Mouse (Mus musculus) lung, embryonic 14.5 days (tissue): ENCODE results near the gene Ss18l2. TPM values are rescaled to one million over a fixed set of nuclear protein-coding genes. Genes with fewer than 3 reads are reported as not detected.

Experiments used
- ATAC-seq: fragments of 200-750 bp; cut with Nextera tagmentation; 2 replicates; pipeline ENCODE4 v1.8.0; 2017; ENCODE audit warnings: mild to moderate bottlenecking, moderate TSS enrichment, moderate library complexity; ENCODE audit not compliant: insufficient read depth
- DNase-seq: peaks from one replicate; pipeline ENCODE4 v3.0.0-alpha.2; 2015
- H3K27ac ChIP-seq: fragments of 300-500 bp; sonication (generic); 2 replicates; pipeline ENCODE4 v1.5.1; 2014; ENCODE audit warnings: low read depth, mild to moderate bottlenecking, moderate library complexity
- H3K27me3 ChIP-seq: fragments of 300-500 bp; sonication (generic); 2 replicates; pipeline ENCODE4 v1.6.1; 2014; ENCODE audit warnings: low read length, control low read depth; ENCODE audit not compliant: insufficient read depth
- H3K36me3 ChIP-seq: fragments of 300-500 bp; sonication (generic); 2 replicates; pipeline ENCODE4 v1.6.1; 2014; ENCODE audit warnings: control low read depth; ENCODE audit not compliant: insufficient read depth
- H3K4me1 ChIP-seq: fragments of 300-500 bp; sonication (generic); 2 replicates; pipeline ENCODE4 v1.6.1; 2014; ENCODE audit warnings: antibody characterized with exemption, control low read depth; ENCODE audit not compliant: insufficient read depth
- H3K4me2 ChIP-seq: fragments of 300-500 bp; sonication (generic); 2 replicates; pipeline ENCODE4 v1.6.1; 2014; ENCODE audit warnings: mild to moderate bottlenecking
- H3K4me3 ChIP-seq: fragments of 300-500 bp; sonication (generic); 2 replicates; pipeline ENCODE4 v1.5.1; 2014; ENCODE audit warnings: low read depth, low read length
- H3K9ac ChIP-seq: fragments of 300-500 bp; sonication (generic); 2 replicates; pipeline ENCODE4 v1.6.1; 2014
- H3K9me3 ChIP-seq: fragments of 300-500 bp; sonication (generic); 2 replicates; pipeline ENCODE4 v1.6.1; 2016; ENCODE audit warnings: low read depth, low read length, control low read depth
- CTCF ChIP-seq: IDR thresholded peaks from 2 replicates; pipeline ENCODE4 v1.5.1; 2016; ENCODE audit warnings: antibody characterized with exemption, low read depth
- WGBS: fragments of 180-500 bp; shearing (Covaris S2); extraction: QIAGEN DNeasy Blood & Tissue Kit; methylation state at CpG from one replicate; pipeline ENCODE4 v1.1.7; 2014; 5-methylcytosine and 5-hydroxymethylcytosine counted together
- polyA plus RNA-seq: library from polyadenylated mRNA; unstranded; fragments of >200 nt; fragmentation: Nextera tagmentation; extraction: Ambion mirVana; gene quantifications from 2 replicates; pipeline ENCODE4 v1.2.1, GENCODE M21; 2014

Gene Ss18l2
- polyA plus RNA-seq, 1 experiment from 2014 or later: 109 TPM

DNA sequence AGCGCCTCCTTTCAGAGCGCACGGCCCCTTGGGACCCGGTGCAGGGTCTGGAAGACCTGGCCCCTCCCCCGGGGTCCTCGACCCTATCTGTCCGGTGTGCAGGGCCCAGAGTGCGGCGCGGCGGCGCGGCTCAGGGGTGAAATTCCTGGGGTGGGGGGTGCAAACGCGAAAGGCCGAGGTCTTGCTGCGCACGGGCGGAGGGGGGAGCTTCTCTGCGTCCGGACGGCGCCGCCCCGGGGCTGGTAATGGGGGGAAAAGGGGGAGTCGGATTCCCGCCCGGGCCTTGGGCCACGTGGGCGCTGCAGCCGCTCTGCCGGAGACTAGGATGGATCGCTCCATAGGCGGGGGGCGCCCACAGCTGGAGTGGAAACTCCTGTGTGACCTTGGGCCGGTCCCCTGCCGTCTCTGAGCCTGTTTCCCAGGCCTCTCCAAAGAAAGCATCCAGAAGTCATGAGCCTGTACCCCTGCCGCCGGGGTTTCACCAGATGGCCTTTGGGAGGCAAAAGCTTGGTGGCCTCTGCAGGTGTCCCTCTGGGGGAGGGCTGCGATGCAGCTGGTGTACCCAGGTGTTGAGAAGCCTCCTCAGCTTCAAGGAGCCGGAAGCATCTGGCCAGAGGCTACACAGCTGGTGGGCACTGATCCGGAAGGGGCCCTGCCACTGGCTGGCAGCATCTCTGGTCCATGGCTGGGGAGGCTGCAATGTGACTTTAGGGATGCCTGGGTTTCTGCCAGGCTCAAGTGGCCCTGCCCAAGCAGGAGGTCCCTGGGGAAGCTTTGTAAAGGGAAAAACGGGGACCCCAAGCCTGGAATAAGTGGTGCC, 50.4 kb downstream of the Ss18l2 start:
- Histone ChIP-seq H3K27ac (peak overlapping the region; percentile 96), H3K4me1 (0 out of 2 replicates have a peak, but pooled peaks cover 8% of the 10 kb centered on the region), H3K9me3 (no peaks in the 10 kb centered on the region), H3K27me3 (no peaks in the 10 kb centered on the region), H3K9ac (peak overlapping the region; percentile 95), H3K4me3 (peak overlapping the region; percentile 83), H3K4me2 (peak overlapping the region; percentile 94), H3K36me3 (peaks cover 45% of the 10 kb centered on the region)
- TF ChIP-seq CTCF: no peak
- ATAC-seq: peak; percentile 64
- peak; percentile 85 for DNase-seq
- 2% methylated on average over 43 of the region's 43 CpGs for WGBS

DNA sequence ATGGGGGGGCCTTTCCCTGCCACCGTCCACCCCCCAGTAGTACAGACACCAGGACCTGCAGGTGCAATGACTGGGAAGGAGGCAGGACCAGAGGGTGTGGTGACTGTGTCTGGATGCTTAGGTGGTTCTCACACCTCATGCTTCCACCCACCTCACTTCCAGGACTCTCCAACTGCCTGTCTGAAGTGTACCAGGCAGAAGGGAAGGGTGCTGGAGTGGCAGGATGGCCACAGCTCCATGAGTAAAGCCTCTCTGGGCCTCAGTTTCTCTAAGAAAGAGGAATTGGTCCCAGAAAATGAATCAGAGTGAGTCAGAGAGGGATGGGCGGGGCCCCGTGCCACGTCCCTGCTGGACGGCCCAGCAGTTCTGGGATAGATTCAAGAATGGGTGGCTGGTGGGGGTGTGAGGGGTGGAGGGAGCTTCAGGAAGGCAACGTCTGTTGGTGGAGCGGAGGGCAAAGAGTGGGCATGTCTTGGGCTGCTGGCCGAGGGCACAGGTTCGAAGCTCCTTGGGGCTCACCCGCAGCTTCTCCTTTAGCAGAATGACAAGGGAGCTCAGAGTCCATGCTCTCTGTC, 51.0 kb downstream of the Ss18l2 start:
- TF ChIP-seq CTCF: no peak
- Histone ChIP-seq H3K36me3 (peaks cover 45% of the 10 kb centered on the region), H3K4me3 (peak overlapping the region; percentile 83), H3K27me3 (no peaks in the 10 kb centered on the region), H3K4me1 (0 out of 2 replicates have a peak, but pooled peaks cover 8% of the 10 kb centered on the region), H3K27ac (peak overlapping the region; percentile 96; the same call in 1 of the 2 replicates), H3K9me3 (no peaks in the 10 kb centered on the region), H3K4me2 (peak overlapping the region; percentile 94), H3K9ac (peak overlapping the region; percentile 95)
- WGBS: 57% methylated on average over 10 of the region's 10 CpGs
- no peak for ATAC-seq
- DNase-seq: no peak

DNA sequence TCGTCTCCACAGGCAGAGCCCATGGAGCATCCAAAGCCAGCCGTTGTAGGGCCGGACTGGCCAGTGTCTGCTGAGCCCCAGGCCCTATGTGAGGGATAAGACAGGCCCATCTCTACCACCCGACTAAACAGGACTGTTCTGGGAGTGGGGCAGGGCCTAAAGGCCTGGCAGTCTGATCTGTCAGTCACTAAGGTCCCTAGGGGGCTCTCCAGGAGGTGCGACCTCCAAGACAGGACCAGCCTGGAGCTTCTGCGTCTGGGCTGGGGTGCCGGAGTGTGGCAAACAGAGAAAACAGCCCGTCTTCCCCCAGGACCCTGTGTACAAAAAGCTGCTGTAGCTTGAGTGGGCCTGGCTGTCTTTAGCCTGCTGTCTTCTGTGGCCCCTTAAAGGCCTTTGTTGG, 51.7 kb downstream of the Ss18l2 start:
- Histone ChIP-seq H3K27ac (no peak overlapping the region), H3K4me1 (0 out of 2 replicates have a peak, but pooled peaks cover 8% of the 10 kb centered on the region), H3K9ac (no peak overlapping the region), H3K9me3 (no peaks in the 10 kb centered on the region), H3K36me3 (peaks cover 46% of the 10 kb centered on the region), H3K27me3 (no peaks in the 10 kb centered on the region), H3K4me2 (0 out of 2 replicates have a peak overlapping the region, but pooled peaks have one; percentile 1), H3K4me3 (no peak overlapping the region)
- no peak for TF ChIP-seq CTCF
- ATAC-seq: no peak
- WGBS: 62% methylated on average over 8 of the region's 8 CpGs
- no peak for DNase-seq

DNA sequence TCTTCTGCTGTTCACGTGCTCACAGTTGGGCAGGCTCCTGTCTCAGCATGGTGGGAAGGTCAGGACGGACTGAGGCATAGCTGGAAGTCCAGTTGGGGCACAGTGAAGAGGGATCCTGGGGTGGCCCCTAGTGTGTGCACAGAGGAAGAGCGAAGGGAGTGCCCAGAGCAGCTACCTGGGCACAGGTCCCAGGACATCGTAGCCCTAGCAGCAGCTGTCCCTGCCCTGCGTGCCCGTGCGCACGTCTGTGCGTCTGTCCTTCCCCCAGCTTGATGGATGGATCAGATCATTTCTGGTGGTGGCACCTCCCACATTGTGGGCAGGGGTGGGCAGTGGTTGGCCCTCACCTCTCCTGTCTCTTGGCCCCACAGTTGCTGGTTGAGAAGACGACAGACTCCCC, 52.1 kb downstream of the Ss18l2 start:
- H3K36me3 ChIP-seq: peaks cover 47% of the 10 kb centered on the region
- 84% methylated on average over 10 of the region's 10 CpGs for WGBS
- 0 out of 2 replicates have a peak, but pooled peaks cover 8% of the 10 kb centered on the region for H3K4me1 ChIP-seq
- TF ChIP-seq CTCF: no peak
- DNase-seq (no peak), ATAC-seq (no peak)
- no peak overlapping the region for H3K27ac ChIP-seq
- no peaks in the 10 kb centered on the region for H3K9me3 ChIP-seq
- no peak overlapping the region for H3K4me2 ChIP-seq
- H3K9ac ChIP-seq: no peak overlapping the region
- no peak overlapping the region for H3K4me3 ChIP-seq
- no peaks in the 10 kb centered on the region for H3K27me3 ChIP-seq

DNA sequence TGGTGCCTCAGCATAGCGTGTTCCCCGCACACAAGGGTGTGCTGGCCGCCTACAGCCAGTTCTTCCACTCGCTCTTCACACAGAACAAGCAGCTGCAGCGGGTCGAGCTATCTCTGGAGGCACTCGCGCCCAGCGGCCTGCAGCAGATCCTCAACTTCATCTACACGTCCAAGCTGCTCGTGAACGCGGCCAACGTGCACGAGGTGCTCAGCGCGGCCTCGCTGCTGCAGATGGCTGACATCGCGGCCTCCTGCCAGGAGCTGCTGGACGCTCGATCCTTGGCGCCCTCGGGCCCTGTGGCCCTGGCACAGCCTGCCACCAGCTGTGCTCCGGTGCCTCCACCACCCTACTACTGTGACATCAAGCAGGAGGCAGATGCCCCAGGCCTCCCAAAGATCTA, 52.6 kb downstream of the Ss18l2 start:
- TF ChIP-seq CTCF: no peak
- ATAC-seq: no peak

More for the DNA sequence above, 52.6 kb downstream of the Ss18l2 start:
- Histone ChIP-seq H3K9me3 (no peaks in the 10 kb centered on the region), H3K4me1 (0 out of 2 replicates have a peak, but pooled peaks cover 8% of the 10 kb centered on the region), H3K27ac (no peak overlapping the region), H3K4me3 (no peak overlapping the region), H3K4me2 (no peak overlapping the region), H3K36me3 (peaks cover 53% of the 10 kb centered on the region), H3K9ac (no peak overlapping the region), H3K27me3 (no peaks in the 10 kb centered on the region)
- DNase-seq: no peak
- 84% methylated on average over 25 of the region's 25 CpGs for WGBS

Other genes with a start within 250 kb of the Ss18l2 start
- not detected in 2 replicates for gene Cck, start 214.6 kb upstream of the Ss18l2 start, polyA plus RNA-seq
- not detected in 2 replicates for gene Lyzl4, start 68.2 kb upstream of the Ss18l2 start, polyA plus RNA-seq
- 0.47 and 0.54 TPM in 2 replicates for gene Vipr1, start 67.6 kb upstream of the Ss18l2 start, polyA plus RNA-seq
- 8.1 and 9.6 TPM in 2 replicates for gene Sec22c, start 4.8 kb upstream of the Ss18l2 start, polyA plus RNA-seq
- 70.4 and 74.2 TPM in 2 replicates for gene Nktr, start 8.8 kb downstream of the Ss18l2 start, polyA plus RNA-seq
- gene Zfp651, start 49.0 kb downstream of the Ss18l2 start, polyA plus RNA-seq: 13.6 and 13.8 TPM in 2 replicates
- gene Klhl40, start 67.3 kb downstream of the Ss18l2 start, polyA plus RNA-seq: 0.17 and 0.30 TPM in 2 replicates
- 0.34 and 0.91 TPM in 2 replicates for gene Hhatl, start 82.2 kb downstream of the Ss18l2 start, polyA plus RNA-seq
- gene Ccdc13, start 129.1 kb downstream of the Ss18l2 start, polyA plus RNA-seq: 0.39 and 0.78 TPM in 2 replicates
- 163 and 169 TPM in 2 replicates for gene Higd1a, start 148.0 kb downstream of the Ss18l2 start, polyA plus RNA-seq
- 0.88 TPM in 2 replicates for gene Ackr2, start 188.0 kb downstream of the Ss18l2 start, polyA plus RNA-seq
- not detected in 2 replicates for gene Cyp8b1, start 206.0 kb downstream of the Ss18l2 start, polyA plus RNA-seq
- gene Fam198a, start 240.7 kb downstream of the Ss18l2 start, polyA plus RNA-seq: 1.7 and 2.2 TPM in 2 replicates